Mouse (Mus musculus): ENCODE results near the gene Ubqln1. TPM values are rescaled to one million over a fixed set of nuclear protein-coding genes. Genes with fewer than 3 reads are reported as not detected.
A peak's percentile ranks its signal among the peaks of the same experiment; 100 is the strongest.

Gene Ubqln1
- total RNA-seq, 2 experiments from 2014 or later: 145 to 146 TPM

DNA sequence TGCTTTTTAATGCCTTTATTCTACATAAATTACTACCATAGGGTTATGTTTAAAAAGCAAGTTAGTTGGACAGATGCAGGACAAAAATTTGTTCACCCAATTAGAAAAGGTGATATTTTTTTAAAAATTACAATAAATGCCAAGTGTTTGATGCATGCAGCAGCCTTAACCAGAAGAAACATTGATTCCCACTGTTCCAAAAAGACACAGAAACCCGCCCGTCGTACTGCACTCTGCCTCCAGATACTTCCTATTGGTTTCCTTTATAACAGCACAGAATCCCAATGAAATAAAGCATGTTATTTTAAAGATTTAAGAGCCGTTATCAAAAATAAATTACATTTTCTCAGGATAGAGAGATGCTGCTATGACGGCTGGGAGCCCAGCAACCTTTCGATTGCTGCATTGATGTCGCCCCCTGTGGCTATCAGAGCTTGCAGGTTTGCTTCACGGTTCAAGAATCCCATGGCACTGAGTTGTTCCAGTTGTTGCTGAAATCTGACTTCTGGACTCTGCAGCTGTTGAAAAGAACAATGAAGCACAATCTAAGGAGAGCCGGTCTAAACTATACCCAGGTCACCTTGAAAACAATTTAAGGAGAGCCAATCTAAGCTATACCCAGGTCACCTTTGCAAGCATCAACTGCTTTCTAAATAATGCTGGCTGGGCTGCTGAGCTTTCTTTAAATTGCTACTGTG is 37.8 kb downstream of the Ubqln1 start:
- Histone ChIP-seq H3K4me3 (no peak overlapping the region), H3K27ac (no peak overlapping the region)
- TF ChIP-seq CTCF (IDR thresholded peaks at IDR 0.05): peak; percentile 28
- intact Hi-C loops (cut with DNase I): no loop called here
- DNase-seq (ENCODE audit: extremely low spot score in 1 of 2, low spot score in 2 of 2): peak; percentile 100

DNA sequence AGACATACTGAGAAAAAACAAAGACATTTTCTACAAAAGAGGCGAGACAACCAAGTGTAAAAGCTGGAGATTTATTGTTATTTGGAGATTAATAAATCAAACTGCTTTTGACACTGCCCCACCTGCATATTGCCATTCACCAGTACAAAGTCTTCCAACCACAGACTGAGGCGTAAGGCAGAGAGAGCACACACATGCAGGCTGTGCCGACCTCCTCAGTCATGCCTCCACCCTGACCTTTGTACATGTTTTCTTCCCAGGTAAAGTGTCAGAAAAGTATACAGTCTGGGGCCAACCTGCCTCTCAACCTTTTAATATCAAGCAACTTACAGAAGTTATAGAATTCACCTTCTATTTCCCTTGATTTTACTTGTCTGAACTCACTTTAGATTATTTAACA is 39.3 kb downstream of the Ubqln1 start:
- no peak for DNase-seq (ENCODE audit: extremely low spot score in 1 of 2, low spot score in 2 of 2)
- intact Hi-C loops (cut with DNase I): no loop called here
- TF ChIP-seq CTCF (IDR thresholded peaks at IDR 0.05): no peak
- Histone ChIP-seq H3K4me3 (no peak overlapping the region), H3K27ac (no peak overlapping the region)

GRCm38 (mm10) chr13:58168119-58168518 is 47.3 kb downstream of the Ubqln1 start:
- intact Hi-C loops (cut with DNase I): no loop called here
- no peak for TF ChIP-seq CTCF (IDR thresholded peaks at IDR 0.05)
- no peak for DNase-seq (ENCODE audit: extremely low spot score in 1 of 2, low spot score in 2 of 2)
- no peak overlapping the region for H3K27ac ChIP-seq
- H3K4me3 ChIP-seq: no peak overlapping the region

DNA sequence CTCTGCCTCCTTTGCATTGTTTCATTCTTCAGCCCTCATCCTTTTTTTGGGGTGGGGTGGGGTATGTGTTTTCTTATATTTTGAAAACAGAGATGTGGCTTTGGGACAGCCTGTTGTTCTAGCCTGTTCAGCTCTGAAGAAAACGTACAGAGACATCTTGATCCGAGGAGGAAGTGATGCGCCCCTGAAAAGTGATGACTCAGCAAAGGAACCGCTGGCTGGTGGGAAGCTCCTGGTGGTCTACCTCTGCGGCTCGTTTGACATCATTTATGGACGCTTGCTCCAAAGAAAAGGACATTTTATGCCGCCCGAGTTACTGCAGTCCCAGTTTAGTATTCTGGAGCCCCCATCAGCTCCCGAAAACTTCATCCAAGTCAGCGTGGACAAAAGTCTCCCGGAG is 52.1 kb downstream of the Ubqln1 start:
- Histone ChIP-seq H3K27ac (no peak overlapping the region), H3K4me3 (no peak overlapping the region)
- intact Hi-C loops (cut with DNase I): loop anchor here (5.0 kb wide), 1 partner anchor 434 kb away; no protein-coding TSS in a partner anchor
- DNase-seq (ENCODE audit: extremely low spot score in 1 of 2, low spot score in 2 of 2): no peak
- TF ChIP-seq CTCF (IDR thresholded peaks at IDR 0.05): no peak

DNA sequence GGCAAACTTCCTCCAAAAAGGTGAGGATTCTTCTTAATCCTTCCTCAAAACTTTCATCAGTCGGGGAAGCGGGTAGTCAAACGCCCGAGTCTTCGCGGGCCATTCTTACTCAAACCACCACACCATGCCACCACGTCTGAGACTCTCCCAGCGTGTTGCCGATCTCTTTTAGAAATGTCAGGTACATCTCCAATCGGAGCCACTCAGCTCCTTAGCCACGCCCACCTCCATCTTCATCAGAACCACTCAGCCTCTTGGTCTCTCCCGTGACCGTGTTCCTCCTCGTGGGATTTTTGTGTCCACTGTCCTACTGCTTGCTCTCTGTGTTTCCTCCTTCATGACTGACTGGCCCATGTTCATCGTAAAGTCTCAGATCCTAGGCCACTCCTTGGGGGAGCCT is 54.7 kb downstream of the Ubqln1 start:
- no peak overlapping the region for H3K27ac ChIP-seq
- DNase-seq (ENCODE audit: extremely low spot score in 1 of 2, low spot score in 2 of 2): no peak
- no peak for TF ChIP-seq CTCF (IDR thresholded peaks at IDR 0.05)
- no peak overlapping the region for H3K4me3 ChIP-seq
- intact Hi-C loops (cut with DNase I): loop anchor here (5.0 kb wide), 1 partner anchor 437 kb away; no protein-coding TSS in a partner anchor

DNA sequence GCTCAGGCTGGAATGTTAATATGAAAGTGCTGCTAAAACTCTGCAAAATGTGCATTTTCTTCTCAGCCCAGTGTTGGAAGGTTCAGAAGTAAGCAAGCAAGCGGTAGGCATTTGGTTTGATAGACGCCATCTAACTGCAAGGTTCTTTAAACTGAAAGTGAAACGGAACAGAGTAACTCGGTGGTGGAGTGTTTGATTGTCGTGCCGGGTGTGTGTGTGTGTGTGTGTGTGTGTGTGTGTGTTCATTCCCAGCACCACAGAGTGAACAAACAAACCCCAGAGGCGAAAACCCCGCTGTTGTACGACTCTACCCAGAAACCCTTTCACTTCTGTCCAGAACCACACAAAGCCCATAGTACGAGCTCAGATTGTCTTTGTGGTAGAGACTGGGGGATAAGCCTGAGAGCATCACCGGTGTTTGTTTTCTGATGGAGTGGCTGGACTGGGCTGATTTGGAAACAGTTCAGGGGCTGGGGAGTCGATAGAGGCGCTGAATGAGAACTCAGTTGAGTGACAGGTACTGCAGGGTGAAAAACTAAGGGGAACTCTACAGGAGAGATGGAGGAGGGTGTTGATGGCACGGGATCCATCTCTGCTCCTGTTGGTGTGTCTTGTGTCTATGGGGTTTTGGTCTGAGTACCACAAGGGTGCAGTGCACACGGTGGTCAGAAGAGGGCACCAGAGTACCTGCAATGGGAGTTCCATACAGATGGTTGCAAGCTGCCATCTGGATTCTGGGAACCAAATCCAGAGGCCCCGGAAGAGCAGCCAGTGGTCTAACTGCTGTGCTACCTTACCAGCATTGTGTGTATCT is 57.1 kb downstream of the Ubqln1 start:
- TF ChIP-seq CTCF (IDR thresholded peaks at IDR 0.05): peak; percentile 97
- DNase-seq (ENCODE audit: extremely low spot score in 1 of 2, low spot score in 2 of 2): peak; percentile 81 to 89
- H3K27ac ChIP-seq: peak overlapping the region; percentile 84; the same call in 1 of the 2 replicates
- intact Hi-C loops (cut with DNase I): loop anchor here (2.0 to 5.0 kb wide), 4 partner anchors 74 to 244 kb away; partner anchors contain the start of genes Hnrnpk and Rmi1
- H3K4me3 ChIP-seq: peak overlapping the region; percentile 56

GRCm38 (mm10) chr13:58157447-58158098 is 57.9 kb downstream of the Ubqln1 start, which contains the start of gene Idnk:
Gene Idnk (plus strand): TSS chr13:58157649.
- peak; percentile 11 for TF ChIP-seq CTCF (IDR thresholded peaks at IDR 0.05)
- intact Hi-C loops (cut with DNase I): loop anchor here (2.0 to 5.0 kb wide), 4 partner anchors 75 to 245 kb away; partner anchors contain the start of genes Hnrnpk and Rmi1
- Histone ChIP-seq H3K27ac (peak within 1 kb of the TSS; percentile 84), H3K4me3 (peak within 1 kb of the TSS; percentile 56)
- peak; percentile 83 to 88 for DNase-seq (ENCODE audit: extremely low spot score in 1 of 2, low spot score in 2 of 2)

DNA sequence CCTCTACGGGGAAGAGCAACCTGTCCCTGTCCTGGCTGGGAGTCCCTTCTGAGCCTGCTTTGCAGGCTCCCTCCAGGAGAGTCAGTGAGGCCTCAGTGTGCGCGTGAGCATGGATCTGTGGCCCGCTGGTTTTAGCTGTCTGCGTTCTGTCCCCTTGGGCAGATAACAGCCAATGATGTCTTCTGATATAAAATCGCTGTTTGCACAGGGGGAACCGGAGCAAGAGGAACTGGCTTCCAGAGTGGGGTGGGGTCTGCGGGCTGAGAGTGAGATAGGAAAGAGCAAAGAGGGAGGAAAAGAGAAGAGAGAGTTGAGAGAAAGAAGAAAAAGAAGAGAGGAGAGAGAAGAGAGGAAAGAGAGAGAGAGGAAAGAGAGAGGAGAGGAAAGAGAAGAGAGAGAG is 58.4 kb downstream of the Ubqln1 start:
- intact Hi-C loops (cut with DNase I): loop anchor here (5.0 kb wide), 3 partner anchors 75 to 245 kb away; partner anchors contain the start of genes Hnrnpk and Rmi1
- H3K27ac ChIP-seq: peak overlapping the region; percentile 84
- TF ChIP-seq CTCF (IDR thresholded peaks at IDR 0.05): no peak
- no peak for DNase-seq (ENCODE audit: extremely low spot score in 1 of 2, low spot score in 2 of 2)
- H3K4me3 ChIP-seq: peak overlapping the region; percentile 56

GRCm38 (mm10) chr13:58156031-58156430 is 59.4 kb downstream of the Ubqln1 start:
- Histone ChIP-seq H3K4me3 (no peak overlapping the region), H3K27ac (no peak overlapping the region)
- TF ChIP-seq CTCF (IDR thresholded peaks at IDR 0.05): peak; percentile 12
- intact Hi-C loops (cut with DNase I): loop anchor here (5.0 kb wide), 3 partner anchors 76 to 246 kb away; partner anchors contain the start of genes Hnrnpk and Rmi1
- DNase-seq (ENCODE audit: extremely low spot score in 1 of 2, low spot score in 2 of 2): no peak

DNA sequence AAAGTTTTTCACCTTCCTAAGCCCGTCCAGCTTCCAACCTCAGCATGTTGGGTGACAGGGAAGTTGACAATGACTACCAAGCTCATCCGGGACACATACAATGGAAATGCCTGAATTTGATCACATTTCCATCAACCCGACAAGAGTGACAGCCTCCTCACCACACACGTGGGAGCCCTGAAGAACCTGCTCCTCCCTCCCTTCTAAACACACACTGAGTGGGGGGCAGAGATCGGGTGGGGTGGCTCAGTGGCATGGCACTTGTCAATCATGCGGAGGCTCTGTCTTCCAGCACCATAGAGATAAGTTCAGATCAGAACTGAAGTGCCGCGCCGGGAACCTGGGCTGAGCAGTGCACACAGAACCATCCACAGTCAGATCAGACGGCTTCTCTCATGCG is 65.0 kb downstream of the Ubqln1 start:
- Histone ChIP-seq H3K4me3 (no peak overlapping the region), H3K27ac (no peak overlapping the region)
- TF ChIP-seq CTCF (IDR thresholded peaks at IDR 0.05): no peak
- intact Hi-C loops (cut with DNase I): no loop called here
- DNase-seq (ENCODE audit: extremely low spot score in 1 of 2, low spot score in 2 of 2): no peak

DNA sequence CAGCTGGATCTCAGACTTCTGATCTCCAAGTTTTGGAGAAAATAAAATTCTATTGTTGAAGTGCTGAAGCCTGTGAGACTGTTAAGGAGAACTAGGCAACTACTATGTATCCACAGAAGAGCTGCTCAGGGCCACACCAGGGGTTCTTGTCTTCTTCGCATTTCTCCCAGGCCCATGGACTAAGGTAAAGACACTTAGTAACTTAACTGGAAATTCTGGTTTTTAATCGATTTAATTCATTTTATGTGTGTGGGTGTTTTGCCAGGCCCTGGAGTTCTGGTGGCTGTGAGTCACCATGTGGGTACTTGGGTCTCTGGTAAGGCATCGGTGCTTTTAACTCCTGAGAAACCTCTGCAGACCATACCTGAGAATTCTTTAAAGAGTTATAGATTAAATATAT is 65.8 kb downstream of the Ubqln1 start:
- no peak for DNase-seq (ENCODE audit: extremely low spot score in 1 of 2, low spot score in 2 of 2)
- intact Hi-C loops (cut with DNase I): no loop called here
- H3K4me3 ChIP-seq: no peak overlapping the region
- no peak for TF ChIP-seq CTCF (IDR thresholded peaks at IDR 0.05)
- no peak overlapping the region for H3K27ac ChIP-seq
